Mouse (Mus musculus) kidney, adult 2 months (tissue): ENCODE measurements around the gene Cdk11b. TPM values are rescaled to one million over a fixed set of nuclear protein-coding genes. Genes with fewer than 3 reads are reported as not detected.

ENCODE experiments used
- DNase-seq: peaks from one replicate; pipeline ENCODE4 v3.0.0; 2021
- H3K27ac ChIP-seq: fragments of 200-500 bp; 2 replicates; pipeline ENCODE4 v1.5.1; 2012; ENCODE audit warnings: low read depth, low read length, control low read depth, inconsistent platforms; ENCODE audit not compliant: insufficient read depth
- H3K27me3 ChIP-seq: fragments of 200-500 bp; replicated peaks from 2 replicates; pipeline ENCODE4 v1.6.1; 2012; ENCODE audit warnings: mild to moderate bottlenecking, moderate library complexity, low read length, inconsistent platforms; ENCODE audit not compliant: control insufficient read depth, insufficient read depth
- H3K36me3 ChIP-seq: fragments of 200-500 bp; 2 replicates; pipeline ENCODE4 v1.6.1; 2012; ENCODE audit warnings: mild to moderate bottlenecking, moderate library complexity, low read length, inconsistent platforms; ENCODE audit not compliant: control insufficient read depth, insufficient read depth
- H3K4me1 ChIP-seq: fragments of 200-500 bp; 2 replicates; pipeline ENCODE4 v1.6.1; 2011; ENCODE audit warnings: low read length; ENCODE audit not compliant: control insufficient read depth, insufficient read depth
- H3K4me3 ChIP-seq: fragments of 200-500 bp; 2 replicates; pipeline ENCODE4 v1.5.1; 2011; ENCODE audit warnings: mild to moderate bottlenecking, low read depth, low read length, control low read depth; ENCODE audit not compliant: insufficient read depth
- CTCF ChIP-seq: fragments of 200-500 bp; conservative IDR thresholded peaks from 2 replicates; pipeline ENCODE4 v1.5.1; 2011; ENCODE audit warnings: low read depth, mild to moderate bottlenecking, control low read depth, low read length, moderate library complexity, mixed read lengths; ENCODE audit not compliant: insufficient read depth, insufficient read length
- POLR2A ChIP-seq: fragments of 200-500 bp; IDR thresholded peaks from one replicate; pipeline ENCODE4 v1.6.1; 2011; ENCODE audit warnings: low read depth, low read length, control low read depth
- WGBS: fragments of 180-500 bp; shearing (Covaris S2); methylation state at CpG from one replicate; pipeline ENCODE4 v1.1.7; 2018; 5-methylcytosine and 5-hydroxymethylcytosine counted together
- polyA plus RNA-seq: library from polyadenylated mRNA; depleted of rRNA; stranded (reverse); fragments of >200 nt; gene quantifications from 2 replicates; pipeline ENCODE4 v1.2.3, GENCODE M21; 2012; rRNA removed

Cdk11b gene
- 19.2 and 24.8 TPM in 2 replicates for polyA plus RNA-seq

GRCm38 (mm10) chr4:155624338-155625291, at the start of gene Cdk11b:
TSS of gene Cdk11b (plus strand) at chr4:155624854.
- Histone ChIP-seq H3K4me3 (peak within 1 kb of the TSS; percentile 79), H3K36me3 (no peaks in the 10 kb centered on the region; the same call in none of the 2 replicates), H3K27ac (peak within 1 kb of the TSS; percentile 79), H3K4me1 (peaks cover 2% of the 10 kb centered on the region; the same call in 1 of the 2 replicates), H3K27me3 (no peaks in the 10 kb centered on the region)
- WGBS = under 1% methylated on average over 84 of the region's 84 CpGs
- TF ChIP-seq POLR2A = peak; percentile 54
- no peak for TF ChIP-seq CTCF
- DNase-seq = peak; percentile 98

- Histone ChIP-seq H3K27ac (no peak overlapping the region), H3K27me3 (no peaks in the 10 kb centered on the region), H3K4me1 (peaks cover 19% of the 10 kb centered on the region; the same call in 1 of the 2 replicates), H3K36me3 (no peaks in the 10 kb centered on the region), H3K4me3 (no peak overlapping the region)
- DNase-seq = no peak
- 77% methylated on average over 11 of the region's 11 CpGs for WGBS
- TF ChIP-seq CTCF = no peak
- no peak for TF ChIP-seq POLR2A
These were observed 49.7 kb upstream of the Cdk11b start for GRCm38 (mm10) chr4:155574931-155575330.

- H3K27me3 ChIP-seq = no peaks in the 10 kb centered on the region
These were observed 49.1 kb upstream of the Cdk11b start for GRCm38 (mm10) chr4:155575521-155575920.

GRCm38 (mm10) chr4:155577132-155577531, 47.5 kb upstream of the Cdk11b start:
- no peaks in the 10 kb centered on the region for H3K36me3 ChIP-seq
- peaks cover 16% of the 10 kb centered on the region; the same call in 1 of the 2 replicates for H3K4me1 ChIP-seq
- peak; percentile 71 for DNase-seq
- no peak overlapping the region for H3K27ac ChIP-seq
- TF ChIP-seq CTCF = no peak
- TF ChIP-seq POLR2A = no peak
- 65% methylated on average over 9 of the region's 9 CpGs for WGBS
- no peaks in the 10 kb centered on the region for H3K27me3 ChIP-seq
- no peak overlapping the region for H3K4me3 ChIP-seq

More at GRCm38 (mm10) chr4:155575521-155575920, 49.1 kb upstream of the Cdk11b start:
- TF ChIP-seq CTCF (no peak), POLR2A (no peak)
- 71% methylated on average over 8 of the region's 8 CpGs for WGBS
- Histone ChIP-seq H3K27ac (no peak overlapping the region), H3K36me3 (no peaks in the 10 kb centered on the region), H3K4me1 (peaks cover 19% of the 10 kb centered on the region; the same call in 1 of the 2 replicates), H3K4me3 (no peak overlapping the region)
- DNase-seq = peak; percentile 60

GRCm38 (mm10) chr4:155577741-155578140, 46.9 kb upstream of the Cdk11b start:
- Histone ChIP-seq H3K36me3 (no peaks in the 10 kb centered on the region), H3K27ac (no peak overlapping the region)
- whole genome bisulfite sequencing = 52% methylated on average over 5 of the region's 5 CpGs

GRCm38 (mm10) chr4:155578336-155579125, 46.1 kb upstream of the Cdk11b start:
- no peak overlapping the region for H3K4me3 ChIP-seq
- H3K27ac ChIP-seq = no peak overlapping the region; the same call in 1 of the 2 replicates
- no peaks in the 10 kb centered on the region for H3K27me3 ChIP-seq
- H3K4me1 ChIP-seq = peaks cover 12% of the 10 kb centered on the region; the same call in 1 of the 2 replicates
- WGBS = 59% methylated on average over 7 of the region's 7 CpGs
- H3K36me3 ChIP-seq = no peaks in the 10 kb centered on the region
- no peak for TF ChIP-seq CTCF
- TF ChIP-seq POLR2A = no peak
- DNase-seq = peak; percentile 82

More at GRCm38 (mm10) chr4:155577741-155578140, 46.9 kb upstream of the Cdk11b start:
- no peaks in the 10 kb centered on the region for H3K27me3 ChIP-seq
- H3K4me3 ChIP-seq = no peak overlapping the region
- no peak for TF ChIP-seq CTCF
- no peak for TF ChIP-seq POLR2A
- H3K4me1 ChIP-seq = peaks cover 16% of the 10 kb centered on the region; the same call in 1 of the 2 replicates
- no peak for DNase-seq

- no peak for DNase-seq
- no peaks in the 10 kb centered on the region for H3K27me3 ChIP-seq
- TF ChIP-seq POLR2A (no peak), CTCF (peak; percentile 65)
- H3K36me3 ChIP-seq = peaks cover 2% of the 10 kb centered on the region
- WGBS = 29% methylated on average over 1 of the region's 1 CpGs
- H3K27ac ChIP-seq = no peak overlapping the region
- H3K4me1 ChIP-seq = peaks cover 12% of the 10 kb centered on the region; the same call in 1 of the 2 replicates
- no peak overlapping the region for H3K4me3 ChIP-seq
These were observed 44.2 kb upstream of the Cdk11b start for GRCm38 (mm10) chr4:155580420-155580819.
